Mouse (Mus musculus): ENCODE data around the gene Bmp2k. TPM values are rescaled to one million over a fixed set of nuclear protein-coding genes. Genes with fewer than 3 reads are reported as not detected.

Gene Bmp2k
- polyA plus RNA-seq, 1 experiment from 2014 or later, result 5.8 TPM

Other genes with a start within 250 kb of the Bmp2k start
- gene Anxa3, start 204.3 kb upstream of the Bmp2k start, polyA plus RNA-seq (2015; fragmentation: Nextera tagmentation; extraction: Ambion mirVana), result 52.2 and 52.4 TPM in 2 replicates
- gene Paqr3, start 113.9 kb downstream of the Bmp2k start, polyA plus RNA-seq (2015; fragmentation: Nextera tagmentation; extraction: Ambion mirVana), result 1.7 and 1.8 TPM in 2 replicates

Data from heart, embryonic 13.5 days (tissue).